Mouse (Mus musculus) left cerebral cortex, postnatal 4 days (tissue): ENCODE measurements at regions not wholly inside any gene's neighbourhood (a gene's known extent, or its start where the extent isn't known, plus 50 kb on each side); places are given as distances from the start of the nearest gene placed in this dataset.

Source experiments
- DNase-seq: peaks from one replicate; pipeline ENCODE4 v3.0.0-alpha.2; 2022
- intact Hi-C: fragments of 180-260 bp; cut with DNase I; formaldehyde crosslinking; loops from one replicate; pipeline ENCODE4 v1.15.1; 2025

DNA sequence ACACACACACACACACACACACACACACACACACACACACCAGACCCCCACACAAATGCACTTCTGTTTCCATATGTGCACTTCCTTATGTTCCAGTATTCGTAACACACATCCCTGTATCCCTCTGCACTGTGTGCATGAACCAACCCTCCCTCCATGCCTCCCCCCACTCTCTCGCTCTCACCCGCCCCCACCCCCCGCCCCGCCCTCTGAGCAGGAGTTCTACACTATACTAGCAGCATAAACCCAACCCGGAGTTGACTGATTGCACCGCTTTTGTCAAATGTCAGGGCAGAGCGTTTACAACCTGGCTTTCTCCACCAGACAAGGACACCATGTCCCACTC lies 81.5 kb upstream of the Zmiz1 start:
- intact Hi-C loops, result no loop called here
- DNase-seq, result no peak

DNA sequence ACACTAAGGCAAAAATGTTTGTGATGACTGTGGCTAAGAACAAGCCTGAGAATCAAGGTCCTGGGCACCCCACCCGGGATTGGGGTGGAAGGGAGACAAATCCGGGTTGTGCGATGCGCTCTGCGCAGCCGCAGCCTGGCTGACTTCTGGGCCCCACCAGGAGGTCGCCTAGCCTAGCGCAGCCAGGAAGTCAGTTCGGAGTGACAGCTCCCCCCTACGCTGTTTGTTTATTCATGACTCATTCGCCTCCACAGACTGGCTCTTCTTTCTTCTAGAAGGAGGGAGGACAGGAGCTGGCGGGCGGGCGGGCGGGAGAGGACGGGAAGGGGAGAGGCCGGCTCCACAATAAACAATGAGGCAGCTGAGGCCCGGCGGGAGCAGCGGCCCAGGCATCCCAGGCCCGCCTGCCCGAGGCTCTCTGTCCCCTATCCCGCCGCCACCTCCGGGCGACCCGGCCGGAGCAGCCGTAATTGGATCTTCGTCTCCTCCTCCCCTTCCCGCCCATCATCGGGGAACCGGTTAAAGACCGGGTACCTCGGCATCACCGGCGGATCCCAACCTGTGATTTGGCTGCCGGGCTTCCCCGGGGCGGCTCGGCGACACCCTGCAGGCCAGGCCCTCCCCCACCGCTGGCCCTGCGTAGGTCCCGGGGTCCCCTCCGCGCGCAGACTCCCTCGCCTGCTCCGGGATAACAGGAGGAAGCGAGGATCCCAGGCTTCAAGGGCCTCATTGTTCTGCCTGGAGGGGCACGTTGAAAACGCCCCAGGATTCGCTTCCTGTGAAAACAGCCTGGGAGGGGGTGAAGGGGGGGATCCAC lies 80.9 kb upstream of the Zmiz1 start:
- intact Hi-C loops, result loop anchor here (2.0 kb wide), 1 partner anchor 77 kb away; no protein-coding TSS in a partner anchor
- peak; percentile 91 for DNase-seq

DNA sequence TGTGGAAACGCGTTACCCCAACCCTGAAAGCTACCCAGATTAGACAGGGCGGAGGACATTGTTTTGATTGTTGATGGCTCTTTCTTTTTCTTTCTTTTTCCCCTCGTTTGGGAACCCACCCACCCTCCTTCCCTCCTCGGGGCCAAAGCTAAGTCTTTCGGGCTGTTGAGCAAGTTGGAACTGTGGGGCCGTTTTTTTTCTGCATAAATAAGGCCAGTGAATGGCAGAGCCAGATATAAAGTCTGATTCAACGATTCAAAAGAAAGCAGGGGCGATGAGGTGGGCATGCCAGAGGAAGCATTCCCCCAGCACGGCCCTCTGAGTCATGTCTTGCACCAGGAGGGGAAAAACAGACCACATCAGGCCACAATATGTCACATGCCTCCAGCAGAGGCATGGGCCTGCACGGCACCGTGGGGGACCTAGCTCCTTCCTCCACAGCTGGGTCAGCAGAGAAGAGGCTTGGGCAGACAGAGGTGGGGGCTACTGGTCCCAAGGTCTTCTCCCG lies 80.2 kb upstream of the Zmiz1 start:
- DNase-seq, result peak; percentile 44
- intact Hi-C loops, result loop anchor here (2.0 kb wide), 1 partner anchor 76 kb away; no protein-coding TSS in a partner anchor

DNA sequence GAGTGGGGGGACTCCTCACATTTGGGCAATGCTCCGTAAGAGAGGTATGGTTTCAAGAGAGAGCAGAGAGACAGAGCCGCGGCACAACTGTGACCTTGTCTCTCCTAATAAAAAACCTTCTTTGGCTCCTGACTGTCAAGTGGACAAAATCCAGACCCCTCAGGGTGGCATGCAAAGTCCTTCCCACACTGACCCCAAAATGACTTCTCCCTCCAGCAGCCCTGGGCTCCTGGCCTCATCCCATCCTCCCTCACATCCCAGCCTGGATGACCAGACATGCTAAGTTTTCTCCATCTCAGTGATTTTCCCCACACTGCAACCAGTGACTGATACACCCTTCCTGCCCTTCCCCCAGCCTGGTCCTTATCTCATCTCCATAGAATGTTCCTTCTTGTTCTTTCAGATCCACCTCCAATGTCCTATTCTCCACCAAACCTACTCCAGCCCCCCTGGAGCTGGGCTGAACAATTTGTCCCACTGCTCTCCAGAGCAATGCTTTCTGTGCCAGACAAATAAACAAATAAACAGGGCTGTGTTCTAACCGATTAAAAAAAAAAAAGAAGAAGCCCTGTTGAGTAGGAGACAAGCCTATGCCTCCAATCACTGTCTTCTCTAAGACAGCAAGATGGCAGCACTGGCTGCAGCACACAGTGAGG lies 75.7 kb upstream of the Zmiz1 start:
- intact Hi-C loops, result no loop called here
- DNase-seq, result no peak

DNA sequence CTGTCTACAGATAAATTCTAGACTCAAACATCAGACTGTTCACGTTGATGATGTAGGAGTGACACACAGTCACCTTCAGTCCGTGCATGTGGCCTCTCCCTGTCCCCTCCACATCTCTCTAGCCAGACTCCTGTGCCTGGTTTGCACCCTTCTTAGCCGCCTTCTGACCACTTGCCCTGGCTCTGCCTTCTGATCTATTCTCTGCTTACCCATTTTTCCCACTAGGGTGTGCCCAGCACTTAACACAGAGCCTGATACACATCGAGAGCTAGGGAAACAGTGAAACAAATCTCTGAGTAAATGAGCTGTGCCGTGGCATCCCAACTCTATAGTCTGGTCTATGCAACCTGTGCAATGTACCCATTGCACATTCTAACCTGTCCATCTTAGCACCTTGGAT lies 73.3 kb upstream of the Zmiz1 start:
- intact Hi-C loops, result no loop called here
- no peak for DNase-seq

DNA sequence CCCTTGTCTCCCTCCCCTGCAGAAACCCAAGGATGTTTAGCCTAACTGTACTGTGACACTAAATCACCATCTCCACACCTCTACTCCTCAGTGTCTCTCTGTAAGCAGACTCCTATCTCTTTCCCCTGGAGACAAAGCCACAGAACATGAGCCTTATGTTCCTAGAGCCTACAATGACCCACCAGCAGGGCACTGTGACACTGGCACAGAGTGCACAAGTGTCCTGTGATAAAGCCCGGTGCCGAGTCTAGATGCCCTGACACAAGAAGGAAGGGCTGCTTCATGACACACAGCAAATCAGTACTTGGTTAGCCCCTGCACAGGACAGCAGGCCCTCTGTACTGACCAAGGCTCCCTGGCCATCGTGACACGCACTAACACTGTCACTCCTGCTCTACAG lies 71.2 kb upstream of the Zmiz1 start:
- DNase-seq, result no peak
- intact Hi-C loops, result no loop called here

DNA sequence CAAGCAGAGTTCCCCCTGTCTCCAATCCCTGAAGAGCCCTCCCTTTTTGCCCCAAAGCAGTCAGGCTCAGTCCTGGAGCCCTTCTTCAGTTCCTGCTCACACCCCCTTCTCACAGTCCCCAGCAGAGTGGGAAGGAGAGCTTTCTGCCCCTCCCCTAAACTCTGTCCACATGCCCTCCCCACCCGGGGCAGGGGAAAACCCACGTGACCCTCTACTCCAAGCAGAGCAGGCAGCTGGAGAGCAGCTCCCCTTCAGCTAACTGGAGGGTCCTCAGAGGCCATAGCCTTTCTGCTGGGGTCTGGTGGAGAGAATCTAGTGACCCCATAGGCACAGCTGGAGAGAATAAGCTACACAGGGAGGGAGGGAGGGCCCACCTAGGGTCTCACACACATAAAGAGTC lies 69.7 kb upstream of the Zmiz1 start:
- intact Hi-C loops, result no loop called here

DNA sequence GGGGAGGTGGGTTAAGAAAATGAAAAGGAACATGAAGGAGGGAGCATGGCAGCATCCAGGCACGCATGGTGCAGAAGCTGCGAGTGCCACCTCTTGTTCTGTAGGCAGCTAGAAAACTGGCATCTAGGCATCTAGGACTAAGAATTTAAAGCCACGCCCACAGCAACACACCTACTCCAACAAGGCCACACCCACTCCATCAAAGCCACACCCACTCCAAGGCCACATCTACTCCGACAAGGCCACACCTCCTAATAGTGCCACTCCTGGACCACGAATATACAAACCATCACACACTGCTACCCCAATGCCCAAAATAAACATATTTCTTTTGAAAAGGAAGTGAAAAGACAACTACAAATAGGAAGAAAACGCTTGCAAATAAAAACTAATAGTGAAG lies 66.6 kb upstream of the Zmiz1 start:
- intact Hi-C loops, result no loop called here
- DNase-seq, result no peak

More for the DNA sequence above, 69.7 kb upstream of the Zmiz1 start:
- no peak for DNase-seq

DNA sequence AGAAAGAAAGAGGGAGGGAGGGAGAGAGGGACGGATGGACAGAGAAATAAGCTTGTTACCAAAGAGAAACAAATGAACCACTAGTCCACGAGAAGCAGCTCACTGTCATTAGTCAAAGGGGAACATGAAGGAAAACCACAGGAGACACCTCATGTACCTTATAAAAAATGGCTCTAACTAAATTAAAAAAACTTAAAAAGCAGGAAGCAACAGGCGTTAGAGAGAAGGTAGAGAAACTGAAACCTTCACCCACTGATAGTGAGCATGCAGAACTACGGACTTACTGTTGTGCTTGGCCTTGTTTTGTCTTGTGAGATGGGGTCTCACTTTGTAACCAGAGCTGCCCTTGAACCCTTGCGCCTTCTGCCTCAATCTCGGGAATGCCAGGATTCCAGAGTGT lies 66.0 kb upstream of the Zmiz1 start:
- intact Hi-C loops, result no loop called here
- DNase-seq, result no peak

DNA sequence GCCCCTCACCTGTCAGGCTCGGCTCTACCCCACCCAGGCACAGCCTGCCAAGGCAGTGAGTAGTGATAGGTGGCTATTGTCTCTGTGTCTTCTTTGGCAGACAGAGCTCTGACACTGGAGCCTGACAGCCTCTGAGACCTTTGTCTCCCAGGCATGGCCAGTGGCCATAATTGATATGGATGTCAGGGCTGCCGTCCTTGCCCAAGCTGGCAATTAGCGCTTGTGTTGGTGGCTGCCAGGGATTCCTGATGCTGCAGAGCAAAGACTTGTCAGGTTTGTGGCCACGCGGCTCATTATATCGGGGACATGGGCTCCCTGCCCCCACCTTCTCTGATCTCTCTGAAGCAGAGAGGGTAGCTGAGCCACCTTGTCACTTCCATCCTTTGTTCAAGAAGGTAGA lies 64.1 kb upstream of the Zmiz1 start:
- DNase-seq, result peak; percentile 43
- intact Hi-C loops, result no loop called here

DNA sequence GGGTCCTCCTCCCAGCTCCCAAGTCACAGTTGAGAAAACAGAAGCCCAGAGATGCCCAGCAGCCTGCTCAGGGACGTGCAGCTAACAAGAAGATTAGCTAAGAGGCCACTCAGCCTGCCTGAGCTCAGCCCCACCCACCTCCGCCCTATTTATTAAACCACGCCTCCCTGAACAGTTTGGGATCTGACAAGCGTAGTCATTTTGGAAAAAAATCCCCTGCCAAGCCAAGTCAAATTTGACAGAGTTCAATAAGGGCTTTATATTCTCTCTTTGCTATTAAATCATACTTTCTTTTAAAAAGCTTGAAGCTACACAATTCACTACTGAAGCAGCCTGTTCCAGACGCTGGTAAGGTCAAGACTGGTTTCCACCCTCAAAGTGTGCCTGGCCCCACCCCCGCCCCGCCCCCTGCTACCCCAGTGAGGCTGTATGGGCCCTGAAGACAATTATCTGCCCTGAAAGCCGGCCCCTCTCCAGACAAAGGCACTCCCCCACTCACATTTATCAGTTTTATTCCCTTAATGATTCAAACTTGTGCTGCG lies 61.9 kb upstream of the Zmiz1 start:
- peak; percentile 34 for DNase-seq
- intact Hi-C loops, result no loop called here

DNA sequence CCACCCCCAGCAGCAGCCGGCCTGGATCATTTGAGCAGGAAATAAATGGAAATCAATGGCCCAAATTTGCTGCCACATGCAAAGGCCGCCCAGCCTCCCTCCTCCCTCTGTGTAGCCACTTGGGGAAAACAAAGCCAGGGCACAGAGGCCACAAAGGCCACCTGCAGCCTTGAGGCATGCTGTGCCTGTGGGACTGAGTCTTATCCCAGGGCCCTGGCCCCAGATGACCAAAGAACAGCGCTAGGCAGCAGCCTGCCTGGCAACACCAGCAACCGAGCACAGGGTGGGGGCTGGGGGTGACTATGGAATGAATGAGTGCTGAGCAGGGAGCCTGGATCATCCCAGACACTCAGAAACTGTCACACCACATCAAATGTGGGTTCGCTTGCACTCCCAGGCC lies 61.2 kb upstream of the Zmiz1 start:
- DNase-seq, result no peak
- intact Hi-C loops, result no loop called here

DNA sequence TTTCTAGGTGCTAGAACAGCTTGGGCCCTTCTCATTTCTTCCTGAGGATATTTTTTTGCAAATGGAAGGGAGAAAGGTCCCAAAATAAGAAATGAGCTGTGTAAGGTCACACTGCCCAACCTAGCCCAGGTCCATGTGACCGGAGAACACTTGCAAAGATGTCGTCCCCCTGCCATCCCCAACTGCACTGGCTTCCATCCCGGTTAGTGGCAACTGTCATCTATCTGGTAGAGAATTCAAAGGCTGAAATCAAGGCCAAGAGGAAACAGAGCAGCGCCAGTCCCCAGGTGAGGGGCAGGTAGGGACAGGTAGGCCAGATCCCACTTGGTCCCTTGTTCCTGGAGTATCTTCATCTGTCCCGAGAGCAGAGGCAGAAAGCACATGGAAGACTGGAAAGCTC lies 60.2 kb upstream of the Zmiz1 start:
- no peak for DNase-seq
- intact Hi-C loops, result no loop called here

DNA sequence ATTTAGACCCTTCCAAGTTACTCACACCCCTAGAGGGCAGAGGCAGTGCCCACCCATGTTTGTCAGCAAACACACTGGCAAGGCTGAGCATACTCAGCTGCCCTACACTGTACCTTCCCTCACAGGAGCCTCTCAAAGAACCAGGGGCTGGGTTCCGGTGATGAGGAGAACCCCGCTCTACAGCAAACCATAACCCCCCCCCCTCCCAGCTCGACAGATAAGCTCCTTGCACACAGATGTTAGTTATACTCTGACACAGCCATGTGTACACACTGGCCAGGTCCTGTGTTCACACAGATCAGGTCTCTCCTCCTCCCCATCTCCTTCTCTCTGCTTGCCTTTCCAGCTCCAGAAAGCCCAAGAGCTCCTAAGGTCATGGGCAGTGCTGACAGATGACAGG lies 59.7 kb upstream of the Zmiz1 start:
- intact Hi-C loops, result no loop called here
- no peak for DNase-seq

DNA sequence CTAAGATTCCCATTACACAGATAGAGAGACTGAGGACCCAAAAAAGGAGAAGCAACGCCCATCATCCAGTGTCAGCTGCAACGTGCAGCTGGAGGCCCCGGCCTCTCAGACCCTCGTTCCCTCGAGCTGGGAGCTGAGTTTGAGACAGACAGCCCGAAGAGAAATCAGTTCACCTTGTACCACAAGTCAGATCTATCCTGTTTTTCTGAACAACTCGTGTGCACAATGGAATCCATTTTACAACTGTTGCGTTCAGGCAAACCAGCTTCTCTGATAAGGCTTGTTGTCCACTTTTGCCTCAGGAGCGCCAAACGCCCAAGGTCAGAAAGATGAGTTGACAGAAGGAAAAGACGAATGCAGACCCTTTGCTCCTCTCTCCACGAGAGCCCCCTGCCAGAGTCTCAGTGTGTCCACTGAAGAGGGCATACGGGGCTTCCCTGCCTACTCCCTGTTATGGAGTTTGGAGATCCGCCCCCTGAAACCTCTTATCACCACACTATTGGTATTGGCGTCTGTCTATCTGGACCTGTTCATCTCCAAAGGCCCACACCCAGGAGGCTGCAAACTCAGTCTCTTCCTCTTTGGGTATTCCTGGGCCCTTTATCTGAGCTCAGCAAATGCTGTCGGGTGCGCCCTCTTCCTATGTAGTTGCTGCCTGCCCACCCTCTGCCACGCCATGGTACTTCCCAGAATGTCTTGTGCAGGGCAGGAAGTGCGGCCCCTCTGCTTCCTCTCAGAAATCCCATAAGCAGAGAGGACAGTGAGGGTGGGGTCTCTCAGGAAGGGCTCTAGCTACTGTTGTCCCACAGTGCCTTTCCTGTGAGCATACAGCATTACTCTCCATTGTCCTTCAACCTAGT lies 57.7 kb upstream of the Zmiz1 start:
- DNase-seq, result no peak
- intact Hi-C loops, result no loop called here

DNA sequence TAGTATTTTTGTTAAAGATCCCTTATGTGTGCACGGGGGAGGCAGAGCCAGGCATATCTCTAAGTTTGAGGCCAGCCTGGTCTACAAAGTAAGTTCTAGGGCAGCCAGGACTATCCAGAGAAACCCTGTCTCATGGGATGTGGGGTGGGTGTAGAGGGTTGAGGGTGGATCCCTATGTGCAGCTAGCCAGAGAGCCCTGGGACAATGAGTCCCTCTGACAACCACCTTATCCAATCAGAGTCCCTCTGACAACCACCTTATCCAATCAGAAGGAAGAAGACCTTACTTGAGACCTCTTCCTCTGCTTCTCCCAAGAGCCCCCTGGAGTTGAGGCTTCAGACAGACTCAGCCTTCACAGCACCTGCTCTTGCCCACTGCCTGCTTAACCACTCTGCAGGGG lies 56.6 kb upstream of the Zmiz1 start:
- intact Hi-C loops, result no loop called here
- DNase-seq, result no peak

DNA sequence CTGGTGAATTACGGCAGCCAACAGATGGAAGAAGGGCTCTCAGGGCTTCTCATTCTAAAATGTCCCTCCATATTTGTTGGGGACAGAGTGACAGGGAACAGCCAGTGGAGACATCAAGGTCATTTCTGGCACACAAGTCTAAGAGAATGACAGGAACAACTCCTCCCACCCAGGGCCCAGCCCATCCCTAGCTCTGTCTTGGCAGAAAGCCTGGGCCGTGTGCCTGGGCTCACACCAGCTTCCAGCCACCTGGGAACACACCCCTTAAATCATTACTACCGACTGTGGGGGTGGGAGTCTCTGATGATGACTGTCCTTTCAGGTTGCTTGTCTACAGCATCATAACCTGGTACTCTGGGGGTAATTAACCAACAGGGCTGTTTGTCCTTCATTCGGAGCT lies 53.8 kb upstream of the Zmiz1 start:
- peak; percentile 28 for DNase-seq
- intact Hi-C loops, result no loop called here

DNA sequence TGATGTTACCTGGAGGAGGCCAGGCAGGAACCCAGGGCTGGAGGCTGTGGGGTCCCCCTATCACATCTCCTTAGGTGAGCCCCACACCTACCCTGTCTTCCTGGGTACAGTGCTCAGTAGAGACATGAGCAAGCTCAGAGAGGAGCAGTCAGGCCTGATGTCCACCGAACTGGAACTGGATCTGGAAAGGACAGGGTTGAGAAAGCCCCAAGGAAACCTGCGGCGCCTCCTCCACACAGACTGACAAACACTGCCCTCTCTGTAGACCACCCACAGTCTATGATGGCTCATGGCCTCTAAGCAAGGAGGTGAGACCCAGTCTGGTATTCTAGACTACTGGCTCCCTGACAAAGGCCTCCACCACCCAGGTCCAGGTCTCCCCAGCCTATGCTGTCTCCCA lies 52.9 kb upstream of the Zmiz1 start:
- intact Hi-C loops, result no loop called here
- DNase-seq, result no peak

DNA sequence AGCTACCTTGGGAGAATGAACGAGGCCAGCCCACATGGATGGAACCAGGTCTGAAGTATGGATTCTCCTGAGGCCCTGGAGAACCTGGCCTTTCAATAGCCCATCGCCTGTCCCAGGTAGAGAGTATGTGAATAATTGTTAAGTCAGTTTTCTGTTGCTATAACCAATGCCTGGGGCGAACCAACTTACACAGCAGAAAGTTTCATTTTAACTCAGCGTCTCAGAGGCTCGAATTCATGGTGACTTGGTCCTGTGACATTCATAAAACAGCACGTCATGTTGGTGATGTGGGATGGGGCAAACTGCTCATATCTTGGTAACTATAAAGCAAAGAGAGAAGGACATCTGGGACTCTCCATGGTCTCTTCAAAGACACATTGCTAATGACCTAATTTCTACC lies 52.4 kb upstream of the Zmiz1 start:
- intact Hi-C loops, result no loop called here
- no peak for DNase-seq

DNA sequence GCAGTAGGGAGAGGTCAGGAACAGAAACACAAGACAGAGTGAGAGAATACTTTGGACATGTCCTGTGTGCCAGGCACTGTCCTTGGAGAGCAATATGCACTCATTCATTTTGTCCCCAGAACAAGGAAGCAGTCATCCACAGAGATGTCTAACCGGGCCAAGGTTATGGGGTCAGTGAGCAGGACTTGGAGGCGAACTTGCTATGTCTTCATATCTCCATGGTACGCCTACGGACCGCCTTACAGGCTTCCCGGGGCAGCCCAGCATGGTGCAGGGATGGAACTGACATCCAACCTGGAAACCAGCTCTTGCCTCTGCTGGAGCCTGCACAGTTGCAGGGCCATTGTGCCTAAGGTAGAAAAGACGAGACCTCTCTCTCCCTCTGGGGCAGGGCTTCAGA lies 51.9 kb upstream of the Zmiz1 start:
- DNase-seq, result no peak
- intact Hi-C loops, result no loop called here
